Mouse (Mus musculus) embryonic facial prominence, embryonic 13.5 days (tissue): ENCODE data around the gene Farp1. TPM values are rescaled to one million over a fixed set of nuclear protein-coding genes. Genes with fewer than 3 reads are reported as not detected.

ENCODE experiments used
- ATAC-seq: fragments of 200-750 bp; cut with Nextera tagmentation; 2 replicates; pipeline ENCODE4 v1.8.0; 2017; ENCODE audit warnings: low read depth; ENCODE audit not compliant: insufficient number of reproducible peaks, insufficient read depth, low FRiP score, low TSS enrichment
- H3K27ac ChIP-seq: fragments of 300-500 bp; sonication (generic); 2 replicates; pipeline ENCODE4 v1.5.1; 2015; ENCODE audit warnings: moderate library complexity, mild to moderate bottlenecking, inconsistent platforms
- H3K27me3 ChIP-seq: fragments of 300-500 bp; sonication (generic); 2 replicates; pipeline ENCODE4 v1.6.1; 2015; ENCODE audit warnings: mild to moderate bottlenecking, inconsistent platforms
- H3K36me3 ChIP-seq: fragments of 300-500 bp; sonication (generic); 2 replicates; pipeline ENCODE4 v1.6.1; 2015; ENCODE audit warnings: mild to moderate bottlenecking, inconsistent platforms
- H3K4me1 ChIP-seq: fragments of 300-500 bp; sonication (generic); 2 replicates; pipeline ENCODE4 v1.6.1; 2015; ENCODE audit warnings: inconsistent platforms
- H3K4me2 ChIP-seq: fragments of 300-500 bp; sonication (generic); 2 replicates; pipeline ENCODE4 v1.6.1; 2015; ENCODE audit warnings: moderate library complexity, mild to moderate bottlenecking, inconsistent platforms
- H3K4me3 ChIP-seq: fragments of 300-500 bp; sonication (generic); 2 replicates; pipeline ENCODE4 v1.5.1; 2015; ENCODE audit warnings: mild to moderate bottlenecking, inconsistent platforms
- H3K9ac ChIP-seq: fragments of 300-500 bp; sonication (generic); 2 replicates; pipeline ENCODE4 v1.6.1; 2015; ENCODE audit warnings: mild to moderate bottlenecking, inconsistent platforms
- H3K9me3 ChIP-seq: fragments of 300-500 bp; sonication (generic); 2 replicates; pipeline ENCODE4 v1.6.1; 2016; ENCODE audit warnings: inconsistent platforms
- WGBS: fragments of 180-500 bp; shearing (Covaris S2); methylation state at CpG from one replicate; pipeline ENCODE4 v1.1.7; 2015; ENCODE audit warnings: mixed read lengths; 5-methylcytosine and 5-hydroxymethylcytosine counted together
- polyA plus RNA-seq: library from polyadenylated mRNA; unstranded; fragments of >200 nt; fragmentation: Nextera tagmentation; extraction: Ambion mirVana; gene quantifications from 2 replicates; pipeline ENCODE4 v1.2.1, GENCODE M21; 2015

Gene Farp1
- polyA plus RNA-seq, 1 experiment from 2014 or later: 38.7 TPM

GRCm38 (mm10) chr14:121276016-121276415, 241.0 kb downstream of the Farp1 start:
- H3K27me3 ChIP-seq: no peaks in the 10 kb centered on the region
- H3K4me2 ChIP-seq: no peak overlapping the region
- H3K9me3 ChIP-seq: no peaks in the 10 kb centered on the region
- no peak overlapping the region for H3K27ac ChIP-seq
- H3K4me3 ChIP-seq: no peak overlapping the region
- no peak for ATAC-seq
- H3K4me1 ChIP-seq: no peaks in the 10 kb centered on the region
- peaks cover 91% of the 10 kb centered on the region for H3K36me3 ChIP-seq
- no peak overlapping the region for H3K9ac ChIP-seq
- 88% methylated on average over 10 of the region's 10 CpGs for WGBS

GRCm38 (mm10) chr14:121279106-121279505, 244.1 kb downstream of the Farp1 start:
- no peaks in the 10 kb centered on the region for H3K27me3 ChIP-seq
- peaks cover 93% of the 10 kb centered on the region for H3K36me3 ChIP-seq
- 31% methylated on average over 6 of the region's 6 CpGs for WGBS
- H3K4me1 ChIP-seq: no peaks in the 10 kb centered on the region
- H3K4me3 ChIP-seq: no peak overlapping the region
- H3K4me2 ChIP-seq: no peak overlapping the region
- peak; percentile 33; the same call in 1 of the 2 replicates for ATAC-seq
- no peaks in the 10 kb centered on the region for H3K9me3 ChIP-seq
- no peak overlapping the region for H3K9ac ChIP-seq
- no peak overlapping the region for H3K27ac ChIP-seq

GRCm38 (mm10) chr14:121280601-121281335, 245.8 kb downstream of the Farp1 start:
- no peak for ATAC-seq
- H3K9me3 ChIP-seq: no peaks in the 10 kb centered on the region
- H3K9ac ChIP-seq: no peak overlapping the region
- H3K4me1 ChIP-seq: no peaks in the 10 kb centered on the region
- no peaks in the 10 kb centered on the region for H3K27me3 ChIP-seq
- no peak overlapping the region for H3K4me2 ChIP-seq
- H3K36me3 ChIP-seq: peaks cover 95% of the 10 kb centered on the region
- H3K4me3 ChIP-seq: no peak overlapping the region
- H3K27ac ChIP-seq: no peak overlapping the region
- WGBS: 87% methylated on average over 16 of the region's 16 CpGs

GRCm38 (mm10) chr14:121281336-121281710, 246.3 kb downstream of the Farp1 start:
- Histone ChIP-seq H3K27ac (no peak overlapping the region), H3K4me1 (no peaks in the 10 kb centered on the region), H3K4me2 (no peak overlapping the region), H3K4me3 (no peak overlapping the region), H3K36me3 (peaks cover 95% of the 10 kb centered on the region), H3K27me3 (no peaks in the 10 kb centered on the region), H3K9ac (no peak overlapping the region), H3K9me3 (no peaks in the 10 kb centered on the region)
- no peak for ATAC-seq

GRCm38 (mm10) chr14:121285379-121286120, 250.6 kb downstream of the Farp1 start:
- Histone ChIP-seq H3K9me3 (no peaks in the 10 kb centered on the region), H3K27me3 (no peaks in the 10 kb centered on the region), H3K27ac (no peak overlapping the region), H3K4me1 (no peaks in the 10 kb centered on the region), H3K4me3 (no peak overlapping the region), H3K9ac (no peak overlapping the region), H3K36me3 (peaks cover 82% of the 10 kb centered on the region), H3K4me2 (no peak overlapping the region)
- ATAC-seq: no peak
- 93% methylated on average over 14 of the region's 14 CpGs for WGBS

GRCm38 (mm10) chr14:121291881-121292280, 256.9 kb downstream of the Farp1 start:
- H3K4me1 ChIP-seq: no peaks in the 10 kb centered on the region
- no peak overlapping the region for H3K9ac ChIP-seq
- no peak overlapping the region for H3K4me2 ChIP-seq
- no peak for ATAC-seq
- 91% methylated on average over 8 of the region's 8 CpGs for WGBS
- no peak overlapping the region for H3K4me3 ChIP-seq
- H3K36me3 ChIP-seq: peaks cover 77% of the 10 kb centered on the region
- H3K27me3 ChIP-seq: no peaks in the 10 kb centered on the region
- H3K27ac ChIP-seq: no peak overlapping the region
- H3K9me3 ChIP-seq: no peaks in the 10 kb centered on the region

GRCm38 (mm10) chr14:121292391-121292790, 257.4 kb downstream of the Farp1 start:
- peaks cover 77% of the 10 kb centered on the region for H3K36me3 ChIP-seq
- H3K9me3 ChIP-seq: no peaks in the 10 kb centered on the region
- 92% methylated on average over 3 of the region's 3 CpGs for WGBS
- H3K27ac ChIP-seq: no peak overlapping the region
- H3K9ac ChIP-seq: no peak overlapping the region
- no peak overlapping the region for H3K4me3 ChIP-seq
- no peak for ATAC-seq
- H3K4me1 ChIP-seq: no peaks in the 10 kb centered on the region
- no peak overlapping the region for H3K4me2 ChIP-seq
- H3K27me3 ChIP-seq: no peaks in the 10 kb centered on the region

- H3K4me1 ChIP-seq: no peaks in the 10 kb centered on the region
- H3K27ac ChIP-seq: no peak overlapping the region
- WGBS: 95% methylated on average over 12 of the region's 12 CpGs
- H3K4me2 ChIP-seq: no peak overlapping the region
- no peak overlapping the region for H3K4me3 ChIP-seq
- ATAC-seq: no peak
- H3K36me3 ChIP-seq: peaks cover 82% of the 10 kb centered on the region
- H3K27me3 ChIP-seq: no peaks in the 10 kb centered on the region
- no peaks in the 10 kb centered on the region for H3K9me3 ChIP-seq
- no peak overlapping the region for H3K9ac ChIP-seq
Measured at GRCm38 (mm10) chr14:121294484-121294883, 259.5 kb downstream of the Farp1 start.

- Histone ChIP-seq H3K4me1 (no peaks in the 10 kb centered on the region), H3K27ac (no peak overlapping the region), H3K4me2 (no peak overlapping the region), H3K9me3 (no peaks in the 10 kb centered on the region), H3K27me3 (no peaks in the 10 kb centered on the region), H3K4me3 (no peak overlapping the region), H3K36me3 (peaks cover 87% of the 10 kb centered on the region), H3K9ac (no peak overlapping the region)
- ATAC-seq: no peak
- WGBS: 92% methylated on average over 6 of the region's 6 CpGs
Measured at GRCm38 (mm10) chr14:121297103-121297502, 262.1 kb downstream of the Farp1 start.

- no peaks in the 10 kb centered on the region for H3K27me3 ChIP-seq
- no peaks in the 10 kb centered on the region for H3K9me3 ChIP-seq
- H3K9ac ChIP-seq: no peak overlapping the region
- ATAC-seq: no peak
- H3K4me2 ChIP-seq: no peak overlapping the region
- H3K27ac ChIP-seq: no peak overlapping the region
- WGBS: 91% methylated on average over 5 of the region's 5 CpGs
- no peak overlapping the region for H3K4me3 ChIP-seq
- peaks cover 77% of the 10 kb centered on the region for H3K36me3 ChIP-seq
- peaks cover 2% of the 10 kb centered on the region for H3K4me1 ChIP-seq
Measured at GRCm38 (mm10) chr14:121298537-121298936, 263.5 kb downstream of the Farp1 start.

- Histone ChIP-seq H3K9me3 (no peaks in the 10 kb centered on the region), H3K4me2 (no peak overlapping the region), H3K9ac (no peak overlapping the region), H3K27me3 (no peaks in the 10 kb centered on the region), H3K4me3 (no peak overlapping the region), H3K36me3 (peaks cover 71% of the 10 kb centered on the region), H3K27ac (no peak overlapping the region), H3K4me1 (peaks cover 8% of the 10 kb centered on the region)
- 95% methylated on average over 9 of the region's 9 CpGs for WGBS
- ATAC-seq: no peak
Measured at GRCm38 (mm10) chr14:121299093-121299492, 264.1 kb downstream of the Farp1 start.

GRCm38 (mm10) chr14:121304523-121304922, 269.5 kb downstream of the Farp1 start:
- no peak for ATAC-seq

More at GRCm38 (mm10) chr14:121304523-121304922, 269.5 kb downstream of the Farp1 start:
- Histone ChIP-seq H3K4me3 (no peak overlapping the region), H3K4me2 (no peak overlapping the region), H3K27me3 (no peaks in the 10 kb centered on the region), H3K4me1 (peaks cover 18% of the 10 kb centered on the region), H3K36me3 (peaks cover 34% of the 10 kb centered on the region), H3K9me3 (no peaks in the 10 kb centered on the region), H3K9ac (no peak overlapping the region), H3K27ac (no peak overlapping the region)
- 60% methylated on average over 7 of the region's 7 CpGs for WGBS
